Mouse (Mus musculus) megakaryocyte, embryonic 14.5 days (primary cell): ENCODE measurements around the gene C1qtnf12.

Source experiments
- FLI1 ChIP-seq: IDR thresholded peaks from 2 replicates; pipeline ENCODE4 v1.6.1; 2012; ENCODE audit warnings: low read length, inconsistent platforms, mixed read lengths
- GATA1 ChIP-seq: IDR thresholded peaks from 3 replicates; pipeline ENCODE4 v1.6.1; 2012; ENCODE audit warnings: mixed read lengths, low read length, inconsistent platforms, borderline replicate concordance

DNA sequence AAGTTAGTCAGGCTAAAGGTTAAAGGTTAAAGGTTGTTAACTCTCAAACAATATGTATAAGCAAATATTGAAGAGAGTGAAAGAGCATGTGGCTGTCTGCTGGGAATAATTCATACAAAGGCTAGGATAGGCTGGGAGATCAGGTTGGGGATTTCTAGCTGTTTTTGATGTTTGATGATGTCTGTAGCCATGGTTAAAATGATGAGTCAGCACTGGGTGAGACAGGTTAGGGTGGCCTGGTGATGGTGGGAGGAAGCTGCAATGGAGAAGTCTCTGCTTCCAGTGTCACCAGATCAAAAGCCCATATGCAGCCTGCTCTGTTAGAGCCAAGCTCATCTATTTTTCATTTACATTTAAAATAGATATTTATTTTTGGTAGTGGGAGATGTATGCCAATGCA is 15.0 kb upstream of the C1qtnf12 start:
- TF ChIP-seq GATA1 (no peak), FLI1 (no peak)
